Mouse (Mus musculus) cerebellum, adult 8-10 months (tissue): ENCODE results near the gene Fbxw19.
"Not testable (repeated sequence)": the region's sequence is repeated elsewhere in the genome, so short reads cannot be mapped to it uniquely, and the experiment has no call there.

Source experiments
- DNase-seq: peaks from one replicate; pipeline ENCODE4 v3.0.0; 2022

Fbxw19 gene

GRCm38 (mm10) chr9:109495775-109496174, at the start of gene Fbxw19:
TSS of gene Fbxw19 (minus strand) at chr9:109495875.
- DNase-seq, result not testable (repeated sequence)

- no peak for DNase-seq
Measured at GRCm38 (mm10) chr9:109523385-109524064, 27.9 kb upstream of the Fbxw19 start.

- DNase-seq, result no peak
Measured at GRCm38 (mm10) chr9:109449040-109449439, 46.6 kb downstream of the Fbxw19 start, which contains the start of gene Fbxw16. TSS of gene Fbxw16 (minus strand) at chr9:109449140.

GRCm38 (mm10) chr9:109432956-109433355, 62.7 kb downstream of the Fbxw19 start:
- DNase-seq, result no peak
